Mouse (Mus musculus): ENCODE data around the gene Acin1. TPM values are rescaled to one million over a fixed set of nuclear protein-coding genes. Genes with fewer than 3 reads are reported as not detected.
A peak's percentile ranks its signal among the peaks of the same experiment; 100 is the strongest.
"Not testable (repeated sequence)": the region's sequence is repeated elsewhere in the genome, so short reads cannot be mapped to it uniquely, and the experiment has no call there.

Gene Acin1
- polyA plus RNA-seq, 1 experiment from 2014 or later, result 109 TPM

DNA sequence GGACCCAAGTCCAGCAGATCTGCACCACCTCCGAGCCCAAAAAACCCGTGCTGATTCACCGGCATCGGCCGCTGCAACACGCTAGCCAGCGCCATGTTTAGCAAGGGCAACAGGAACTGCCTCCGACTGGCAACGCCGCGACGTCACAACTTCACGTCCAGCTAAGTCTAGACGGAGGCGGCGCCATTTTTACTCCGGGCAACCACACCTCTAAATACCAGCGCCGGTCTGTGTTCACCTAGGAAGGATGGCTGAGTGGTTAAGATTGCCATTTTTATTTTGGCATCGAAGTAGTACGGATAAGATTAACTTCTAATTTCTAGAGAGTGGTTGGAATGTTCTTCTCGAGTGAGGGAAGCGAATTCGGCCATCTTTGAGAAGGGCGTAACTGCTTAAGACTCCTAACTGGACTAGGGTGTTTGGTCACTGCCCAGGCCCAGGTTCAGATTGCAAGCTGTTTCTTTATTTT, 68.8 kb downstream of the Acin1 start, which contains the start of gene Psmb5:
TSS of gene Psmb5 (minus strand) at position 126 of the 469 bp plus-strand sequence.
- peaks cover 16% of the 10 kb centered on the region for H3K36me3 ChIP-seq (ENCODE audit: control insufficient read depth, insufficient read depth, low read length)
- DNase-seq (ENCODE audit: low spot score), result peak; percentile 88
- under 1% methylated on average over 25 of the region's 25 CpGs for WGBS
- peak within 1 kb of the TSS; percentile 69 for H3K27ac ChIP-seq (ENCODE audit: low read depth, low read length)
- peak within 1 kb of the TSS; percentile 80 for H3K9ac ChIP-seq (ENCODE audit: low read depth, low read length)
- peak within 1 kb of the TSS; percentile 71 for H3K4me3 ChIP-seq (ENCODE audit: low read depth, low read length)
- H3K4me1 ChIP-seq (replicated peaks; ENCODE audit: control insufficient read depth, insufficient read depth, low read length), result peaks cover 6% of the 10 kb centered on the region
- peak; percentile 86 for ATAC-seq (replicated peaks; ENCODE audit: low FRiP score)
- no peaks in the 10 kb centered on the region for H3K9me3 ChIP-seq (ENCODE audit: control insufficient read depth, low read length)
- H3K4me2 ChIP-seq, result peak within 1 kb of the TSS; percentile 77
- no peaks in the 10 kb centered on the region for H3K27me3 ChIP-seq (replicated peaks; ENCODE audit: control insufficient read depth, insufficient read depth, low read length)

DNA sequence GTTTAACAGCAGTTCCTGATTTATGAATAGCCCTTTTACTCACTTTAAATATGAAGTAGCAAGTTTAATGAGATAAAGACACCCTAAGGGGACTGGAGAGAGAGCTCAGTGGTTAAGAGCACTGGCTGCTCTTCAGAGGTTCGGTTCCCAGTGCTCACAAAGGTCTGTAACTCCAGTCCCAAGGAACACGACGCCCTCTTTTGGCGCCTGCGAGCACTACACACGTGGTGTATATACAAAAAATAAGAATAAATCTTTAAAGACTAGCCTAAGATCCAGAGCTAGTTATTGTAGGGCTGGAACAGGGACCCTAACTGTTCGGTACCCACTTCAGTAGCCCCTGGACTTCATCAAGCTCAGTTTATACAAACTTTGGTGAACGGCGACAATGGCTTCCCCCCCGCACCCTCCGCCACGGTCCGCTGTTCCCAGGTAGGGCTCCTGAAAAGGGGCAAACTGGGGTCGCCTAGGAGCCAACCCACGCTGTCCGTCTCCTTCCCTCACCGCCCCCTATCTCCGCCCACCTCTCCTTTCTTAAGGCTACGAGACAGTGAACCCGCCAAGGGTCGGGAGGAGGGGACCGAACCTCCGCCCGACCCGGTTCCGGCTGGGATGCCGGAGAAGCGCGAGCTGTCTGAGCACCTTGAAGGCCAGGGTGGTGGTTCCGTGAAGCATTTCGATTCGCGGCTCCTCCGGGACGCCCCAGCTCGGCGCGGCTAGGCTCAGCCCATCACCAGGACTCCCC, 69.4 kb downstream of the Acin1 start:
- peaks cover 21% of the 10 kb centered on the region for H3K36me3 ChIP-seq (ENCODE audit: control insufficient read depth, insufficient read depth, low read length)
- peak overlapping the region; percentile 69 for H3K27ac ChIP-seq (ENCODE audit: low read depth, low read length)
- no peaks in the 10 kb centered on the region for H3K27me3 ChIP-seq (replicated peaks; ENCODE audit: control insufficient read depth, insufficient read depth, low read length)
- WGBS, result 2% methylated on average over 38 of the region's 38 CpGs
- H3K9me3 ChIP-seq (ENCODE audit: control insufficient read depth, low read length), result no peaks in the 10 kb centered on the region
- DNase-seq (ENCODE audit: low spot score) (peak; percentile 71), ATAC-seq (replicated peaks; ENCODE audit: low FRiP score) (peak; percentile 51)
- peaks cover 6% of the 10 kb centered on the region for H3K4me1 ChIP-seq (replicated peaks; ENCODE audit: control insufficient read depth, insufficient read depth, low read length)
- peak overlapping the region; percentile 71 for H3K4me3 ChIP-seq (ENCODE audit: low read depth, low read length)
- peak overlapping the region; percentile 77 for H3K4me2 ChIP-seq
- peak overlapping the region; percentile 80 for H3K9ac ChIP-seq (ENCODE audit: low read depth, low read length)

- peaks cover 6% of the 10 kb centered on the region for H3K4me1 ChIP-seq (replicated peaks; ENCODE audit: control insufficient read depth, insufficient read depth, low read length)
- H3K9me3 ChIP-seq (ENCODE audit: control insufficient read depth, low read length), result no peaks in the 10 kb centered on the region
- no peak overlapping the region for H3K9ac ChIP-seq (ENCODE audit: low read depth, low read length)
- no peaks in the 10 kb centered on the region for H3K27me3 ChIP-seq (replicated peaks; ENCODE audit: control insufficient read depth, insufficient read depth, low read length)
- H3K36me3 ChIP-seq (ENCODE audit: control insufficient read depth, insufficient read depth, low read length), result peaks cover 24% of the 10 kb centered on the region
- H3K27ac ChIP-seq (ENCODE audit: low read depth, low read length), result no peak overlapping the region
- WGBS, result 88% methylated on average over 16 of the region's 16 CpGs
- DNase-seq (ENCODE audit: low spot score), result no peak
- H3K4me3 ChIP-seq (ENCODE audit: low read depth, low read length), result peak overlapping the region; percentile 71; the same call in 1 of the 2 replicates
- H3K4me2 ChIP-seq, result peak overlapping the region; percentile 77
- no peak for ATAC-seq (replicated peaks; ENCODE audit: low FRiP score)
Measured at GRCm38 (mm10) chr14:54616226-54616825, 70.4 kb downstream of the Acin1 start.

DNA sequence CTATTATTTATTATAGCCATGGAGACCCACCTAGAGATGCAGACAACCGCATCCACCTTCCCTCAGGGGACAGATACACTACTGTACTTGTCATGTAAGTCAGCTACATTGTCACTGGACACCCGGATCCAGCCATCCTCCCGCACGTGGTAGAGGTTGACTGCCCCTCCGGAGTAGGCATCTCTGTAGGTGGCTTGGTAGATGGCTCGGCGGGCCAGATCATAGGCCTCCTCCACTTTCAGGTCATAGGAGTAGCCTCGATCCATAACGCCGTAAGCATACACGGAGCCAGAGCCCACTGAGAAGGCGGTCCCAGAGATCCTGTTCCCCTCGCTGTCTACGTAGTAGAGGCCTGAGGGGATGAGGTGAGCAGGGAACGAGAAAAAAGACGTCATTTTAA, 72.6 kb downstream of the Acin1 start:
- not testable (repeated sequence) for DNase-seq (ENCODE audit: low spot score); H3K4me1 ChIP-seq (replicated peaks; ENCODE audit: control insufficient read depth, insufficient read depth, low read length); H3K4me3 ChIP-seq (ENCODE audit: low read depth, low read length); H3K9ac ChIP-seq (ENCODE audit: low read depth, low read length); ATAC-seq (replicated peaks; ENCODE audit: low FRiP score); H3K27me3 ChIP-seq (replicated peaks; ENCODE audit: control insufficient read depth, insufficient read depth, low read length); H3K27ac ChIP-seq (ENCODE audit: low read depth, low read length); H3K4me2 ChIP-seq; H3K9me3 ChIP-seq (ENCODE audit: control insufficient read depth, low read length)
- peaks cover 24% of the 10 kb centered on the region for H3K36me3 ChIP-seq (ENCODE audit: control insufficient read depth, insufficient read depth, low read length)
- 88% methylated on average over 16 of the region's 16 CpGs for WGBS

- no peak for DNase-seq (ENCODE audit: low spot score)
- Histone ChIP-seq H3K36me3 (ENCODE audit: control insufficient read depth, insufficient read depth, low read length) (peaks cover 18% of the 10 kb centered on the region), H3K4me3 (ENCODE audit: low read depth, low read length) (no peak overlapping the region), H3K9ac (ENCODE audit: low read depth, low read length) (no peak overlapping the region), H3K27ac (ENCODE audit: low read depth, low read length) (no peak overlapping the region), H3K4me1 (replicated peaks; ENCODE audit: control insufficient read depth, insufficient read depth, low read length) (no peaks in the 10 kb centered on the region; the same call in 1 of the 2 replicates), H3K9me3 (ENCODE audit: control insufficient read depth, low read length) (no peaks in the 10 kb centered on the region), H3K27me3 (replicated peaks; ENCODE audit: control insufficient read depth, insufficient read depth, low read length) (no peaks in the 10 kb centered on the region), H3K4me2 (no peak overlapping the region)
- WGBS, result 84% methylated on average over 6 of the region's 6 CpGs
- ATAC-seq (replicated peaks; ENCODE audit: low FRiP score), result no peak
Measured at GRCm38 (mm10) chr14:54610648-54611047, 76.1 kb downstream of the Acin1 start.

DNA sequence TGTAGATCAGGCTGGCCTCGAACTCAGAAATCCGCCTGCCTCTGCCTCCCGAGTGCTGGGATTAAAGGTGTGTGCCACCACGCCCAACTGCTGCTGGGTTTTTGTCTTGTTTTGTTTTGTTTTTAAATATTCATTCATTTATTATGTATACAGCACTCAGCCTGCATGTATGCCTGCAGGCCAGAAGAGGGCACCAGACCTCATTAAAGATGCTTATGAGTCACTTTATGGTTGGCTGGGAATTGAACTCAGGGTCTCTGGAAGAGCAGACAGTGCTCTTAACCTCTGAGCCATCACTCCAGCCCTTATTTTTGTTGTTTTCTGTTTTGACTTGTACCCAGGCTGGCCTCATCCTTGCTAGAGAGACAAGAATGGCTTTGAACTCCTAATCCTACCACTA, 76.8 kb downstream of the Acin1 start:
- Histone ChIP-seq H3K36me3 (ENCODE audit: control insufficient read depth, insufficient read depth, low read length) (peaks cover 16% of the 10 kb centered on the region), H3K4me2 (no peak overlapping the region), H3K4me1 (replicated peaks; ENCODE audit: control insufficient read depth, insufficient read depth, low read length) (no peaks in the 10 kb centered on the region), H3K27ac (ENCODE audit: low read depth, low read length) (no peak overlapping the region), H3K27me3 (replicated peaks; ENCODE audit: control insufficient read depth, insufficient read depth, low read length) (no peaks in the 10 kb centered on the region), H3K9me3 (ENCODE audit: control insufficient read depth, low read length) (no peaks in the 10 kb centered on the region), H3K4me3 (ENCODE audit: low read depth, low read length) (no peak overlapping the region), H3K9ac (ENCODE audit: low read depth, low read length) (no peak overlapping the region)
- DNase-seq (ENCODE audit: low spot score) (no peak), ATAC-seq (replicated peaks; ENCODE audit: low FRiP score) (no peak)
- 71% methylated on average over 4 of the region's 4 CpGs for WGBS

DNA sequence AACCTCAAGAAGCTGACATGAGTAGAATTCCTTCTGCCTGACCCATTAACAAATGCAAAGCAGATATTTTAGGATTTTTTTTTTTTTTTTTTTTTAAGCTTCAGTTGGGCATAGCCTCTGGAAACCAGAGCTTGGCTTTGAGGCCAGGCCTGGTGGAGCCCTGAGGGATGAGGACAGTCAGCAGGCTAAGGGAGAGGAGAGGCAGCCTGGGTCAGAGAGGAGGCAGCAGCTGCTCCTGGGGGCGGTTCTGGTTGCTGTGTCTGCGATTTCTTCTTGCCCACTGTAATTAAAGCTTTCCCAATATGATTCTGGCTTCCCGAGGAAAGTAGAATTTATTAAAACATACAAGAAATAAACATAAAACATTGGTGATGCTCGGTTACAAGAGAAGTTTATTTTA, 77.5 kb downstream of the Acin1 start:
- Histone ChIP-seq H3K27ac (ENCODE audit: low read depth, low read length) (no peak overlapping the region), H3K27me3 (replicated peaks; ENCODE audit: control insufficient read depth, insufficient read depth, low read length) (no peaks in the 10 kb centered on the region), H3K4me3 (ENCODE audit: low read depth, low read length) (no peak overlapping the region), H3K4me2 (no peak overlapping the region), H3K4me1 (replicated peaks; ENCODE audit: control insufficient read depth, insufficient read depth, low read length) (peaks cover 1% of the 10 kb centered on the region; the same call in 1 of the 2 replicates), H3K36me3 (ENCODE audit: control insufficient read depth, insufficient read depth, low read length) (peaks cover 14% of the 10 kb centered on the region), H3K9ac (ENCODE audit: low read depth, low read length) (no peak overlapping the region), H3K9me3 (ENCODE audit: control insufficient read depth, low read length) (no peaks in the 10 kb centered on the region)
- WGBS, result 71% methylated on average over 4 of the region's 4 CpGs
- DNase-seq (ENCODE audit: low spot score), result no peak
- no peak for ATAC-seq (replicated peaks; ENCODE audit: low FRiP score)

- no peak for DNase-seq (ENCODE audit: low spot score)
- Histone ChIP-seq H3K4me1 (replicated peaks; ENCODE audit: control insufficient read depth, insufficient read depth, low read length) (peaks cover 12% of the 10 kb centered on the region), H3K27ac (ENCODE audit: low read depth, low read length) (no peak overlapping the region)
Measured at GRCm38 (mm10) chr14:54607226-54607625, 79.5 kb downstream of the Acin1 start.

More at GRCm38 (mm10) chr14:54607226-54607625, 79.5 kb downstream of the Acin1 start:
- ATAC-seq (replicated peaks; ENCODE audit: low FRiP score), result no peak
- WGBS, result 62% methylated on average over 8 of the region's 8 CpGs
- no peak overlapping the region for H3K9ac ChIP-seq (ENCODE audit: low read depth, low read length)
- H3K36me3 ChIP-seq (ENCODE audit: control insufficient read depth, insufficient read depth, low read length), result peaks cover 4% of the 10 kb centered on the region; the same call in 1 of the 2 replicates
- no peaks in the 10 kb centered on the region for H3K27me3 ChIP-seq (replicated peaks; ENCODE audit: control insufficient read depth, insufficient read depth, low read length)
- H3K9me3 ChIP-seq (ENCODE audit: control insufficient read depth, low read length), result no peaks in the 10 kb centered on the region
- H3K4me2 ChIP-seq, result no peak overlapping the region
- no peak overlapping the region for H3K4me3 ChIP-seq (ENCODE audit: low read depth, low read length)

Data from liver, embryonic 11.5 days (tissue).